ENCODE assay signal across 9 mouse cellular contexts in genomic region chr17:55813642-55814041, GRCm38 (mm10).
DNase-seq lines count a peak whose midpoint lies in the region.
"Had no signal": no experiment of that assay in that cellular context is flagged by ENCODE, and none has a peak within 500 bp of the region (broad histone marks: within the 10 kb centered on the region; RNA-seq: fewer than 3 reads in every experiment).

No protein-coding gene starts in this region.

- DNase-seq in kidney, postnatal 14 days = peak; percentile 4
- no peak for DNase-seq in kidney, adult 11 months
- peak; percentile 52 for DNase-seq in CD4-positive, CD25-positive, alpha-beta regulatory T cell, adult 2 months (ENCODE audit: low read depth, low spot score)
- DNase-seq in R1 (ENCODE audit: low read depth, low spot score) = peak; percentile 29
- peak; percentile 17 for DNase-seq in lung, postnatal 36 days
- no peak for DNase-seq in testis, postnatal 10 days (ENCODE audit: low spot score)
- DNase-seq in adrenal gland, postnatal 36 days = no peak
- DNase-seq: kidney, adult 18-20 months; liver, embryonic 13.5 days had no signal

Comparison
In these comparisons a context has a peak if more than half of its experiments do, and no peak if none do; other contexts are left out.
1. DNase-seq: peak in kidney, postnatal 14 days (single experiment), CD4-positive, CD25-positive, alpha-beta regulatory T cell, adult 2 months (single experiment), R1 (single experiment) and lung, postnatal 36 days (single experiment); none in kidney, adult 11 months (single experiment), testis, postnatal 10 days (single experiment) and adrenal gland, postnatal 36 days (0 of 2).